Mouse (Mus musculus): ENCODE data around the gene Ltv1.
A peak's percentile ranks its signal among the peaks of the same experiment; 100 is the strongest.
"Not testable (repeated sequence)": the region's sequence is repeated elsewhere in the genome, so short reads cannot be mapped to it uniquely, and the experiment has no call there.

The Ltv1 gene

GRCm38 (mm10) chr10:13196872-13197507 lies 4.0 kb upstream of the Ltv1 start:
- no peak for DNase-seq (ENCODE audit: extremely low spot score, low spot score)

GRCm38 (mm10) chr10:13193496-13193895 lies 528 bp upstream of the Ltv1 start:
- not testable (repeated sequence) for DNase-seq (ENCODE audit: extremely low spot score, low spot score)

- DNase-seq (ENCODE audit: extremely low spot score, low spot score) = no peak
Observed at GRCm38 (mm10) chr10:13189881-13190280, 3.1 kb downstream of the Ltv1 start.

- DNase-seq (ENCODE audit: extremely low spot score, low spot score) = no peak
Observed at GRCm38 (mm10) chr10:13186754-13187153, 6.2 kb downstream of the Ltv1 start.

- DNase-seq (ENCODE audit: extremely low spot score, low spot score) = no peak
Observed at GRCm38 (mm10) chr10:13184170-13184766, 8.7 kb downstream of the Ltv1 start.

- DNase-seq (ENCODE audit: extremely low spot score, low spot score) = no peak
Observed at GRCm38 (mm10) chr10:13180211-13180610, 12.8 kb downstream of the Ltv1 start.

- no peak for DNase-seq (ENCODE audit: extremely low spot score, low spot score)
Observed at GRCm38 (mm10) chr10:13177973-13178624, 14.9 kb downstream of the Ltv1 start, which contains the start of gene Zc2hc1b. TSS of gene Zc2hc1b (minus strand) at chr10:13178023.

GRCm38 (mm10) chr10:13175866-13176265 lies 17.1 kb downstream of the Ltv1 start:
- no peak for DNase-seq (ENCODE audit: extremely low spot score, low spot score)

GRCm38 (mm10) chr10:13172798-13173221 lies 20.2 kb downstream of the Ltv1 start:
- DNase-seq (ENCODE audit: extremely low spot score, low spot score) = no peak

- no peak for DNase-seq (ENCODE audit: extremely low spot score, low spot score)
Observed at GRCm38 (mm10) chr10:13171461-13171860, 21.5 kb downstream of the Ltv1 start.

- DNase-seq (ENCODE audit: extremely low spot score, low spot score) = peak; percentile 42
Observed at GRCm38 (mm10) chr10:13170739-13171448, 22.1 kb downstream of the Ltv1 start.

- no peak for DNase-seq (ENCODE audit: extremely low spot score, low spot score)
Observed at GRCm38 (mm10) chr10:13168461-13168860, 24.5 kb downstream of the Ltv1 start.

GRCm38 (mm10) chr10:13162031-13162430 lies 30.9 kb downstream of the Ltv1 start:
- no peak for DNase-seq (ENCODE audit: extremely low spot score, low spot score)

- no peak for DNase-seq (ENCODE audit: extremely low spot score, low spot score)
Observed at GRCm38 (mm10) chr10:13160913-13161312, 32.1 kb downstream of the Ltv1 start.

- DNase-seq (ENCODE audit: extremely low spot score, low spot score) = no peak
Observed at GRCm38 (mm10) chr10:13155377-13155776, 37.6 kb downstream of the Ltv1 start.

- DNase-seq (ENCODE audit: extremely low spot score, low spot score) = no peak
Observed at GRCm38 (mm10) chr10:13152811-13153364, 40.1 kb downstream of the Ltv1 start.

GRCm38 (mm10) chr10:13151353-13151752 lies 41.6 kb downstream of the Ltv1 start:
- DNase-seq (ENCODE audit: extremely low spot score, low spot score) = no peak

- DNase-seq (ENCODE audit: extremely low spot score, low spot score) = no peak
Observed at GRCm38 (mm10) chr10:13150435-13150834, 42.5 kb downstream of the Ltv1 start.

GRCm38 (mm10) chr10:13140434-13140833 lies 52.5 kb downstream of the Ltv1 start:
- no peak for DNase-seq (ENCODE audit: extremely low spot score, low spot score)

GRCm38 (mm10) chr10:13137906-13138305 lies 55.1 kb downstream of the Ltv1 start:
- DNase-seq (ENCODE audit: extremely low spot score, low spot score) = no peak

GRCm38 (mm10) chr10:13135751-13136150 lies 57.2 kb downstream of the Ltv1 start:
- DNase-seq (ENCODE audit: extremely low spot score, low spot score) = no peak

GRCm38 (mm10) chr10:13135276-13135675 lies 57.7 kb downstream of the Ltv1 start:
- DNase-seq (ENCODE audit: extremely low spot score, low spot score) = no peak
